Mouse (Mus musculus) hematopoietic stem cell, adult 5-6 weeks (primary cell): ENCODE results near the gene Prkaa2. TPM values are rescaled to one million over a fixed set of nuclear protein-coding genes. Genes with fewer than 3 reads are reported as not detected.

Experiments
- ATAC-seq, 2 experiments: fragments of 125-278 bp in 1 of 2; replicated peaks in 1 of 2; 2 replicates each; pipeline ENCODE4 v1.8.0; 2016 to 2017; ENCODE audit warnings: inconsistent platforms in 2 of 2, mild to moderate bottlenecking in 2 of 2, moderate number of reproducible peaks in 2 of 2, low read depth in 1 of 2, moderate TSS enrichment in 1 of 2; ENCODE audit not compliant: low FRiP score in 2 of 2, poor library complexity in 2 of 2, severe bottlenecking in 2 of 2, insufficient read depth in 1 of 2, low TSS enrichment in 1 of 2
- total RNA-seq: library from RNA; stranded (forward); fragments of 172-1452, 232-1000 nt; gene quantifications from 2 replicates; pipeline ENCODE4 v1.2.3, GENCODE M21; 2017

The Prkaa2 gene
- total RNA-seq, result 1.8 and 1.9 TPM in 2 replicates

DNA sequence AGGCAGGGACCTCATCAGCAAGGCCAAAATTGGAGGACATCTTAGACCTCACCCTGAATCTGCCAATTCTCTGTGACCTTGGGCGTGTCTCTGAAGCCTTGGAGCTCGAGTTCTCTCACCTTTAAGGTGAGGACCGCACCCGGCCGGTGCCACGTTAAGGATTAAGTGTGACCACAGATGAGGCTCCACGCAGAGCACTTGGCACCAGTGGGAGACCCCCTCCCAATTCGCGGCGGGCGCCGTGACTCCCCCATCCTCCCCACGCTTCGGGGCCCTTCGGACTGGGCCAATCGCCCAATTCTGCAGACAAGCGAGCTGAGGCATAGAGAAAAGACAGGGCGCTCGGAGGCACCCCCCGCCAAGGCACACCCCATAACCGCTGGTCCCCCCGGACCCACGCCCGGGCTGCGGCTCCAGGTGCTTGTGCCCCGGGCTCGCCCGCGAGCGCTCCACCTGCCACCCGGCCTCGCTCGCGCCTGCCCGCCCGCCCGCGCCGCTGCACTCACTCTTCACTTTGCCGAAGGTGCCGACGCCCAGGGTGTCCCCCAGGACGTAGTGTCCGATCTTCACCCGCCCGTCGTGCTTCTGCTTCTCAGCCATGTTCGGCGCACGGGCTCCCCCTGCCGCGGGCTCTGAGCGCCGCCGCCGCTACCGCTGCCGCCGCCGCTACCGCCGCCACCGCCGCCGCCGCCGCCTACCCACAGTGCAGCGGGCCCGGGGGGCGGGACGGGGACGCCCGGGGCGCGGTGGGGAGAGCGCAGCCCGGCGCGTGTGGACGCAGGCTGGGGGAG is at the start of gene Prkaa2:
TSS of gene Prkaa2 (minus strand) at position 692 of the 791 bp plus-strand sequence.
- peak; percentile 61 to 65 for ATAC-seq

DNA sequence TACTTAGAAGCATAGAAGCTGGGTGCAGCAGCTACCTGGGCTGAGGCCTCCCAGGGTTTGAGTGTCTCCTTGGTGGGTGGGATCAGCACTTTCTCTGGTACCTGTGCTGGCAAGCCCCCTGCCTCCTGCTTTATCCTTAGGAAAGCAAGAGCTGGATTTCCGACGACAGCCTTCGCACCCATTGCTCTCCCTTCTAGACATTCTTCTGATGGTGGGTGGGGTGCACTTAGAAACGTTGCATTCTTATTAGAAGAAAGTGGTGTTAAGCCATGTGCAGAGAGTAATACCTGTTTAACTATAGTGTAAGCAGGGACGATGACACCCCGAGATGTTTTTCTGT is 49.8 kb upstream of the Prkaa2 start:
- no peak for ATAC-seq

DNA sequence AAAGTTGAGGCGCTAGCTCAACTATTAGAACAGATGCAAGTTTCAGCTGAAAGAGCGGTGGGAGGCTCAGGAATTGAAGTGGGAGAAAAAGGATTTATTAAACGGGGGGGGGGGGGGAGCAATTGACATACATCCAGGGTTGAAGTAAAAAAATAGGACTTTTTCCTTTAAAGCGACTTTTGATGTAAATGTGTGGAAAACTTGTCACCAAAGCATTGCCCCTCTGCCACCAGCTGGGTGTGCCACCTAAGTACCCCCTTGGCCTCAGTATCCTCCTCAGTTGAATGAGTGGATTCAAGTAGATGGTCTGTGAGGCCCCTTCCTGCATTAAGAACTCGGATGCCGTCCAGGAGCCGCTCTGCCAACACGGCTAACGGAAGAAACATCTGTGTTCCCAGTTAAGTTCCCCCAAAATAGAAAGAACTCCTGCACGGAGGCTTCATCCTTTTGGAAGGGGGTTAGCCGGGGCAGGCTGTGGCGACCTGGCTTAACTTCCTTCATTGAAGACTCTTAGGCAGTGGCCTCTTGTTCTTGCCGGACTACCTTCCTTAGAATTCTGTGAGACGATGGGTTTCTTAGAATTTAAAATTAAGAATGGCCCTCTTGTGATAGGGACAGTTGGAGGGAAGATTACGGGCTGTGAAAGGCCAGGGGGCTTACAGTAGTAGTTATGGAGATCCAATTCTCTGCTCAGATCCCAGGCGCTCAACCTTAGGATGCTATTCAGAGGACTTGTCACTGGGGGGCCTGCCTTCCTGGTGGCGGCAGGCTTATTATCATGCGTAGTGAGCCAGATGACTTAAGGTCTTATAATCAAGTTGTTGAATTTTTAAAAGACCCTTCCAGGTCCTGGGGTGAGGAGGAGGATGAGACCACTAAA is 49.2 kb upstream of the Prkaa2 start:
- ATAC-seq, result no peak

DNA sequence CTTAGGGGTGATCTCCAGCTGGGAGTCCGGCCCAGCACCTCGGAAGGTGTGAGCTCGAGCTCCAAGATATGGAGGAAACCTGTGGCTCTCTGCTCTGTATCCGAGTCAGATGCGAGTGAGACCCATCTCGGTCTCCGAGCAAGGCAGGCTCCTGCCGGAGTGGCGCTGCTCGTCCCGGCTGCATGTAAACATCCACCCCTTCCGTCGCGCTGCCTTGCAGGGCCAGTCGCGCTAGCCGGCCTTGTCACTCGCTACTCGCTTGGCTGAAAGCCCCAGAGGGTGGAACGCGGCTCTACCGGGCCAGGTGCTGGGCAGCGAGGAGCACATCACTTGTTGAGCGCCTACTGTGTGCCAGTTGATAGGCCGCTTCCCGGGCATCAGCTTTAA is 48.5 kb upstream of the Prkaa2 start:
- ATAC-seq, result peak; percentile 70 to 78

DNA sequence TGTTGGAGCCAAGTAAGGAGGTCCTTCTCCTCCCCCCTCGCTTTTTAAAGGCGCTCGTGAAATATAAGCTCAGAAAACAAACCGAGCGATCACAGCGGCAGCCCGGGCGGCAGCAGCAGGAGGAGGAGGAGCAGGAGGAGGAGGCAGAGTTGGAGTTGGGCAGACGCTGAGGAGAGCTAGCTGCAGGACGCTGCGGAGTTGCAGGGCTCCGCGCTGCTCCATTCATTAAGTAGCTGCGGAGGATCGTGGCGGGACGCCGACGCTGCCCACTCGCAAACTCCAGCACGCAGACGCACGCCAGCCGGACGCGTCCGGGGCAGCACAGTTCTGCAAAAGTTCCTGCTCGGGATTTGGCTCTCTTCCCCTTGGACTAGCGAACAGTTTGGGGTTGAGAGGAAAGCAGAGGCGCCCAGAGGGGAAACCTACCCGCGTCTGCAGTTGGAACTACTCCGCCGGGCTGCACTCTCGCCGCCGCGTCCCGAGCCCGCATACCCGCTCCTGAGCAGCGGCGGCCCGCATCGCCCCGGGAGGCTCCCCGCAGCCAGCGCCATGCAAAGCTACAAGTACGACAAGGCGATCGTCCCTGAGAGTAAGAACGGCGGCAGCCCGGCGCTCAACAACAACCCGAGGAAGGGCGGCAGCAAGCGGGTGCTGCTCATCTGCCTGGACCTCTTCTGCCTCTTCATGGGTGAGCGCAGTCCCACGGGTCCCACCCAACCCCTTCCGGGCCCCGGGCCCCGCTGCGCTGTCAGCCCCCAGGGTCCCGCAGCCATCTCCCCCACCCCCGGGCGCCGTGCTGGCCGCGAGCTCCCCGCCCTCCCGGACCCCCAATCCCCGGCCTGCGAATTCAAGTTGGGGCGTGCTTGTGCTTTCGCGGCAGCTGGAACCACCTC is 47.8 kb upstream of the Prkaa2 start, which contains the start of gene Plpp3:
TSS of gene Plpp3 (plus strand) at position 72 of the 893 bp plus-strand sequence.
- peak; percentile 63 to 73; a peak in 3 of 4 replicates for ATAC-seq

DNA sequence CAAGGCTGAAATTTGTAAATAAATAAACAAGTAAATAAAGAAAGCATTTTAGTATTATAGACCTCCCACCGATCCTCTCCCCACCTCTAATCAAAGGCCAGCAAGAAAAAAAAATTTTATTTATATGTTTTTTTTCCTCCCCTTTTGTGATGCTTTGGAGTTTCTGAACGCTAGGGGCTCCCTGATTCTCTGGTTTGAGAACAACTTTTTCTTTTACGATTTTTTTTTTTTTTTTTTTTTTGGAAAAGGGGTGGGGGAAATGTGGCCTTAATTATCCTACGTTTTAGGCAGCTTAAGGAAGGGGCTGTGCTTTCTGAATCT is 47.2 kb upstream of the Prkaa2 start:
- no peak; a peak in 1 of 4 replicates for ATAC-seq

DNA sequence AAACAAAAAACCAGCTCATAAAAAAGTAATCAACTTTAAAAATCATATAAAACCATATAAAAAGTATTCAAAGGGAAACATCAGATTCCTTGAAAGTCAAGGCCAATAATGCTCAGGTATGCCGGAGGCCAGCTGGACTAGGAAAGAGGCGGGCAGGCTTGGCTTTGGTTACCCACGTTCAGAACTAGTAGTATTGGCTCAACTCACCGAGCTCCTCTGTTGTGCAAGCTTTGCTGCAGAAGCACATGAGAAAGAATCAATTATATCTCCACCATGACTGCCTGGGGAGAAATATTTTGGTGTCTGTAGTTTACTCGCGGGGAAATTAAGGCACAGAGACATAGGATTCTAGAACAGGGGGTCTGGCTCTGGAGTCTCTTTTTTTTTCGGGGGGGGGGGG is 46.6 kb upstream of the Prkaa2 start:
- no peak for ATAC-seq

DNA sequence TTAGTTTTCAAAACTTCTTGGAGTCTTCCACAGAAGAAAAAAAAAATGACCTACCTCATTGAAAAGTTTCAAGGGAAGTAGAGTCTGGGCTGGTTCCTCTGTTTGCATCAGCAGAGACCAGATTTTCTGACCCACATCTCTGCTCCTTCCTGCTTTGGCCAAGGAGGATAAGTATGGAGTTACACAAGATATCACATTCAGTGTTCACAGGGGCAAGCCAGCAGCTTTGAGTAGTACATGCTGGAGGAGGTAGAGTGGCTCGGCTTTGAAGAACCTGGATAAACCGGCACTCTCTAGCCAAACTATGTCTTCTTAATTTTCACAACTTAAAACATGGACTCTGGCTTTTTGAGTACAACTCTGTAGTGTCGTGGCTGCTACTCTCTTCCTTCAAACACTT is 43.5 kb upstream of the Prkaa2 start:
- ATAC-seq, result no peak

DNA sequence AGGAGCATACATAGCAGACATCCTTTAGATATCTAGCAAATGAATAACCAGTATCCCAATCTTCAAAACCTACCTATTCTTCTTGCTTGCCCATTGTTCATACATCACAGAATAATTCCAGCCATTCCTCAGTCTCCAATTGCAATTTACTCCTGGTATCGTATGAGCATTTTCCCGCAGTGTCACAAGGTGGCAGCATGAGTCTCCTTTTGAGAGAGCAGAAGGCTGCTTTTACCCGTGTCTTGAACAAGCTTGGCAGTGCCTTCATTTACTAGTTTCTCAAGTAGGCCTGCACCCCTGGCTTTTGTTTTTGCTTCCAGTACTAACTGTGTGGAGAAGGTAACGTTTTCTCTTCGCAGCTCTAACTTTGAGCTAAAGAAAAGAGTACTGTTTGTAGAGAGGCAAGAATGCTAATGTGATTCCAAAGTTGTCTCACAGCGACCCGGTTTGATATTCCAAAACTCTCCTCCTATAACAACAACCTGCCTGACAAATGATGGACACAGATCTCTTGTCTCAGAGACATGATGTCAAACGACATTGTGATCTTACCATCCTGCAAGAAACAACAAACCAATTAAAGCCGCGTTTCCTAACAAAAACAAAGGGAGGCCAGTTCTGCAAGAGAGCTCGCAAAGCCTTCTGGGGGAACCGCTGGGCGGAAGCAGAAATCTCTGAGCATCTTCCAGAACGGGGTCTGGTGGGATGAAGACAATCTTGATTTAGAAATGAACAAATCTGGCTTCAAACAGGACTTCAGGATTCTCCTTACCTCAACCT is 42.4 kb upstream of the Prkaa2 start:
- ATAC-seq, result peak; percentile 69 to 80

DNA sequence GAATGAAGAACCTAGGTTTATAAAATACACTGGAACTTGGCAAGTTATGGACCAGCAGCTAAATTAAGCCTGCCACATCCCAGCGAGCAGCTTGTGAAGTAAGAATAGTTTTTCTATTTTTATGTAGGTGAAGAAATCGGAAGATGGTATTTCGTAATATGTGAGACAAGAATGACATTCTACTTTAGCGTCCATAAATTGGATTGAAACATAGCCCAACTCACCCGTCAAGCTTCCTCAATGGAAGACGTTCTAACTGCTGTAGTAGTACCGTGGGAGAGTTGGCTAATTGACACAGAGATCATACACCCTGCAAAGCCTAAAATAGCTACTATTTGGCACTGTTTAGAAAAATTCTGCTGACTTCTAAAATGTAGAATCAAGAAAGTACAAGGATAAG is 39.8 kb upstream of the Prkaa2 start:
- ATAC-seq, result no peak

DNA sequence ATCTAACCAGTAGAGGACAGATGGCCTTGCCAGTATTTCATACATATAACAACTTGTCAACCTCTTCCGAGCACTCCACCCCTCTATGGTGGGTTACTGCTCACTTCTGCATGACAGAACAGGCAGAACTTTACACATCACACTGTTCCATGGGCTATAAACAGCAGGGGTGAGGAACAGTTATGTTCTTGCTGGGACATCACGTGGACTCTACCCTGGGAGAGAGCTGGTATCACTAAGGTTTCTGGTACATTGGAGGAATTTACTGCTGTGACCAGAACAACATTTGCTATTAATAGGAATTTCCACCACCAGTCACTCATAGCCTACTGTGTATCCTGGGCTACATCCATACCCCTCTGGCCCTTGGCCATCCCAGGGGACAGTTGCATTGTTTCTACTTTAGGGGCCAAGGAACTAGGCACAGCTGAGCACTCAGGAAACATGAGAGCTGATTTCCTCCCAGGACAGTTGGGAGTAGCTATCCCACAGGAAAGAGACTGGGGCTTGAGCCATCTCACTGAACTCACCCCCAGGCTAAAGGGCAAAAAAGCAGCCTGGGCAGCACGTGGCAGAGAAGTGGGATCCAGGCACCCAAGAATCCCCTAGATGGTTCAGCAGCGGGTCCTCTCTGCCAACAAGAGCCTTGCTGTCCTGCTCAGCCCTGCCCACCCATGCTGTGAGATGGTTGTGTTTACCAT is 23.8 kb upstream of the Prkaa2 start:
- no peak for ATAC-seq

DNA sequence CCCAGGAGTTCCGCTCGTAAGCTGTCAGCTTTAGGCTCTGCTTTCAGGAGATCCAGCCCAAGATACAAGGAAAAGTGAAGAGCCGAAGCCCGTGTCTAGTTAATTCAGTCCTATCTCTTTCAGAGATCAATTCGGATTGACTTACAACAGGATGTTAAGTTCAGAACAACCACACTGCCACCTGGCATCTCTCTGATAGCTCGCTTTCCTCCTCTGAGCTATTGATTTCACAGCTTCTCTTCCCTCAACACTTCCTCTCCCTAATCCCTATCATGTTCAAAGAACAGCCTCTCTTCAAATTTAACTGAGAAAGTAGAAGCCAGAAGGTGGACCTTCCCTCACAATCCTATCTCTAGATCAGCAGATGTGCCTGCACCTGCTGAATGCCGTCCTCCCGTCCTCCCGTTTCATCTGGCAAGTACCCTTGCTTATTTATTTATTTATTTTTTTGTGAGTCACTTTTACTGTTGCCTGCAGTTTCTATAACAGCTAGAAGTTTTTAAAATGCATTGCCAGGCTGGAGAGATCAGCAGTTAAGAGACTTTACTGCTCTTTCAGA is 22.1 kb upstream of the Prkaa2 start:
- ATAC-seq, result no peak

DNA sequence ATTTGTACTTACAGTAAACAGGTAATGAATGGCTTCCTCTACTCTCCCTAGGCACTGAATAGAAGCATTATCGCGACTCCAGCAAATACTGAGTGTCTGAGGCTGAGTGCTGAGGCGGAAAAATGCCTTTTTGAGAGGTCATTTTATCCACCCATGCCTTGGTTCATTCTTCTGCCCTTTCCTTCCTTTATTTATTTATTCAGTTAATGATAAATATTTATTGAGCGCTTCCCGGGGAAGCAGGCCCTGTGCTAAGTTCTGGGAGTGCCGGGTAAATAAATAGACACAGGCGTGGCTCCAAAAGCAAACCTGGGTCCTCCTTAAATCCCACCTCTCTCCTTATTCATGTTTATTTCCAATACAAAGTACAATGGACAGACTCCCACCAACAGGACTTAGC is 19.5 kb upstream of the Prkaa2 start:
- ATAC-seq, result no peak

DNA sequence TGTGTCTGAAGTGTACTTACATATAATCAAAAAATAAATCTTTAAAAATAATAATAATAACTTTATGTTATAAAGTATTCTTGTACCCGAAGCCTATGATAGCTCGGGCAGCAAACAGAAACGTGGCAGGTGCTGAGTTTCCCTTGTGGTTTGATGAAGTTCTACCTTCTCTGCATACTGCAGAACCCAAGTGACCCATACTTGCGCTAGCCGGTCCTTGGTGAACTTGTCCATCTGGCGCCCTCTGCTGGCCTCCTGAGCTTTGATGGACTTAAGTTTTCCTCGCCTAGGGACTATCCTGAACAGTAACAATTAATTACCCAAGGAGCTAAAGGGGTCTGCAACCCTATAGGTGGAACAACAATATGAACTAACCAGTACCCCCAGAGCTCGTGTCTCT is 12.7 kb upstream of the Prkaa2 start:
- ATAC-seq, result peak; percentile 62 to 81

DNA sequence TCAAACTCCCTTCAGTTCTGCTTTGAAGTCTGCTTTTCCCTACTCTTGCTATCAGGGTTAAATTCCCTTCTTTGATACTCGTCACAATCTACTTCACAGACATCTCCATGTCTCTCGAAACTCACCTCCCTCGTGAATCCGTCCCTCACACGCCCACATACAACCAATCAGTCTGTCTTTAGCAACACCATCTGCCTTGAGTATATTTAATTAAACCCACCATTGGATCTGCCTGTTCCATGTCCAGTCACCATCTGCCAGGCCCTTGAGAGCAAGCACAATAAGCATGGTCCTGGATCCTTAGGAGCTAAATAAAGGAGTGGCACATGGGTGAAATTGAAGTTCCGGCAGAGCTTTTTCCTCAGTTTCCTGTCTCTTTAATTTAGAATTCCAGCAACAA is 11.4 kb upstream of the Prkaa2 start:
- ATAC-seq, result no peak

DNA sequence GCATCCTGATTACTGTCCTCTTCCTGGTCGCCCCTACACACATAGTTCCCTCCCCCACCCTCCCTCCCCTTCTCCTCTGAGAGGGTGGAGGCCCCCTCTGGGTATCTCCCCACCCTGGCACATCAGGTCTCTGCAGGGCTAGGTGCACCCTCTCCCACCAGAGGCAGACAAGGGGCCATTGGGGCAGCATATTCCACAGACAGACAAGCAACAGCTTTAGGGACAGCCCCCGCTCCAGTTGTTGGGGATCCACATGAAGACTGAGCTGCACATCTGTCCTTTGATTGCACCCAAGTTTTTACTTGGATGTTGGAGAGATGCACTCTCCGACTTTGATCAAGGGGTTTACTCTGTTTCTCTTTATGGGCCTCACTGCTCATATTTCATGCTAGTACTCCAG is 3.8 kb upstream of the Prkaa2 start:
- no peak for ATAC-seq
